ENCODE assay signal across 8 mouse cellular contexts in genomic region chr5:96340564-96340963, GRCm38 (mm10). TPM values are rescaled to one million over a fixed set of nuclear protein-coding genes. Genes with fewer than 3 reads are reported as not detected.
ATAC-seq and TF ChIP-seq lines count a peak whose summit lies in the region.
"Had no signal": no experiment of that assay in that cellular context is flagged by ENCODE, and none has a peak within 500 bp of the region (broad histone marks: within the 10 kb centered on the region; RNA-seq: fewer than 3 reads in every experiment).

No protein-coding gene starts in this region.

- H3ac ChIP-seq in myocyte (ENCODE audit: control insufficient read depth, insufficient read length) = no peak overlapping the region

- H3K4me3 ChIP-seq in myocyte = no peak overlapping the region

- TF ChIP-seq POLR2A in myocyte (IDR thresholded peaks at IDR 0.05; ENCODE audit: insufficient read length, low read depth) = no peak

- H3K4me2 ChIP-seq in myocyte (ENCODE audit: low read depth) = no peak overlapping the region

- H3K79me2 ChIP-seq in myocyte (ENCODE audit: control insufficient read depth, insufficient read depth) = no peaks in the 10 kb centered on the region

- no peaks in the 10 kb centered on the region for H3K36me3 ChIP-seq in myocyte (ENCODE audit: control insufficient read depth, insufficient read depth)
- H3K36me3 ChIP-seq: G1E had no signal

- H3K27me3 ChIP-seq in myocyte (ENCODE audit: control insufficient read depth, insufficient read depth, insufficient read length) = no peaks in the 10 kb centered on the region
- H3K27me3 ChIP-seq: CH12.LX, Patski had no signal

- no peak for ATAC-seq in granulocyte monocyte progenitor cell, adult 5-6 weeks (replicated peaks; ENCODE audit: poor library complexity, severe bottlenecking)
- ATAC-seq: activated CD4-positive, CD25-positive, alpha-beta regulatory T cell, adult 4 months; CD4-positive, CD25-positive, alpha-beta regulatory T cell, adult 4 months; Patski had no signal

TF ChIP-seq in myocyte, 11 proteins besides CTCF, POLR2A, EP300 and RAD21:
- TF ChIP-seq CEBPB (IDR thresholded peaks at IDR 0.05; ENCODE audit: insufficient read depth, poor library complexity, severe bottlenecking) (no peak), MYOD1 (IDR thresholded peaks at IDR 0.05; ENCODE audit: control insufficient read depth in 1 of 3, insufficient read length in 2 of 3, low read depth in 2 of 3) (peak; percentile 18 to 82 (median 64)), MYOG (IDR thresholded peaks at IDR 0.05; ENCODE audit: control insufficient read depth in 1 of 3, insufficient read depth in 1 of 3, insufficient read length in 2 of 3, low read depth in 2 of 3) (peak in 1 of 3 experiments; percentile 12)

RNA-seq across cellular contexts. Expression of gene Fras1, which starts 33.2 kb away (rescaled TPM):
- 1.5 TPM for polyA plus RNA-seq in myocyte (2012; fragmentation: generic; extraction: Trizol)
- not detected in 2 replicates for total RNA-seq in granulocyte monocyte progenitor cell, adult 5-6 weeks (2014; fragmentation: Nextera tagmentation)
- not detected in 2 replicates for total RNA-seq in granulocyte monocyte progenitor cell, adult 5-6 weeks (2017)
- total RNA-seq: MEL had no signal
